Mouse (Mus musculus) liver, adult 2 months (tissue): ENCODE results near the gene Gm45062. TPM values are rescaled to one million over a fixed set of nuclear protein-coding genes. Genes with fewer than 3 reads are reported as not detected.
A peak's percentile ranks its signal among the peaks of the same experiment; 100 is the strongest.

Source experiments
- DNase-seq: peaks from one replicate; pipeline ENCODE4 v3.0.0-alpha.2; 2011; ENCODE audit warnings: low read depth, low spot score; ENCODE audit errors: extremely low read depth
- H3K27ac ChIP-seq: fragments of 200-500 bp; replicated peaks from 2 replicates; pipeline ENCODE4 v1.5.1; 2012; ENCODE audit warnings: low read depth, mild to moderate bottlenecking, control low read depth, inconsistent platforms, low read length; ENCODE audit not compliant: insufficient read depth
- H3K27me3 ChIP-seq: fragments of 200-500 bp; 2 replicates; pipeline ENCODE4 v1.6.1; 2012; ENCODE audit warnings: mild to moderate bottlenecking, moderate library complexity, low read length, inconsistent platforms; ENCODE audit not compliant: control insufficient read depth, insufficient read depth
- H3K36me3 ChIP-seq: fragments of 200-500 bp; 2 replicates; pipeline ENCODE4 v1.6.1; 2012; ENCODE audit warnings: low read length, inconsistent platforms; ENCODE audit not compliant: control insufficient read depth, insufficient read depth
- H3K4me1 ChIP-seq: fragments of 200-500 bp; 2 replicates; pipeline ENCODE4 v1.6.1; 2011; ENCODE audit warnings: low read length; ENCODE audit not compliant: control insufficient read depth, insufficient read depth
- H3K4me3 ChIP-seq: fragments of 200-500 bp; 2 replicates; pipeline ENCODE4 v1.5.1; 2011; ENCODE audit warnings: low read depth, mild to moderate bottlenecking, control low read depth, low read length, moderate library complexity; ENCODE audit not compliant: insufficient read depth
- H3K79me2 ChIP-seq: fragments of 200-500 bp; 2 replicates; pipeline ENCODE4 v1.6.1; 2012; ENCODE audit warnings: inconsistent platforms, mild to moderate bottlenecking, low read length, moderate library complexity; ENCODE audit not compliant: control insufficient read depth, insufficient read depth
- H3K9ac ChIP-seq: fragments of 200-500 bp; 2 replicates; pipeline ENCODE4 v1.6.1; 2012; ENCODE audit warnings: low read depth, mild to moderate bottlenecking, control low read depth, inconsistent platforms, low read length
- CTCF ChIP-seq: fragments of 200-500 bp; IDR thresholded peaks from 2 replicates; pipeline ENCODE4 v1.5.1; 2011; ENCODE audit warnings: low read depth, low read length, control low read depth
- POLR2A ChIP-seq: fragments of 200-500 bp; IDR thresholded peaks from 2 replicates; pipeline ENCODE4 v1.6.1; 2011; ENCODE audit warnings: low read length, control low read depth; ENCODE audit not compliant: insufficient read depth; ENCODE audit errors: extremely low read depth
- WGBS: fragments of 180-500 bp; shearing (Covaris S2); methylation state at CpG from one replicate; pipeline ENCODE4 v1.1.7; 2018; 5-methylcytosine and 5-hydroxymethylcytosine counted together
- polyA plus RNA-seq: library from polyadenylated mRNA; depleted of rRNA; stranded (reverse); fragments of >200 nt; gene quantifications from 2 replicates; pipeline ENCODE4 v1.2.3, GENCODE M21; 2012
- total RNA-seq: library from RNA; depleted of rRNA; stranded (reverse); fragments of >200 nt; gene quantifications from 2 replicates; pipeline ENCODE4 v1.2.3, GENCODE M21; 2014

Gene Gm45062
- total and polyA plus RNA-seq, 2 experiments = 0.70 to 2.0 TPM

DNA sequence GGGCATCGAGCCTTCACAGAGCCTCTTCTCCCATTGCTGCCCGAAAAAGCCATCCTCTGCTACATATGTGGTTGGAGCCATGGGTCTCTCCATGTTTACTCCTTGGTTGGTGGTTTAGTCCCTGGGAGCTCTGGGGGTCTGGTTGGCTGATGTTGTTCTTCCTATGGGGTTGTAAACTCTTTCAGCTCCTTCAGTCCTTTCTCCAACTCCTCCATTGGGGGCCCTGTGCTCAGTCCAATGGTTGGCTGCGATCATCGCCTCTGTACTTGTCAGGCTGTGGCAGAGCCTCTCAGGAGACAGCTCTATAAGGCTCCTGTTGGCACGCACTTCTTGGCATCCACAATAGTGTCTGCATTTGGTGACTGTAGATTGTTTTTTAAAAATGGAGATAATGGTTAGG lies 285.6 kb downstream of the Gm45062 start:
- H3K27me3 ChIP-seq = no peaks in the 10 kb centered on the region
- no peak overlapping the region for H3K27ac ChIP-seq
- H3K9ac ChIP-seq = no peak overlapping the region
- no peak overlapping the region for H3K4me3 ChIP-seq
- 97% methylated on average over 5 of the region's 5 CpGs for WGBS
- TF ChIP-seq CTCF = no peak
- no peak for TF ChIP-seq POLR2A
- no peaks in the 10 kb centered on the region for H3K36me3 ChIP-seq
- no peak for DNase-seq
- H3K4me1 ChIP-seq = no peaks in the 10 kb centered on the region
- H3K79me2 ChIP-seq = no peaks in the 10 kb centered on the region

DNA sequence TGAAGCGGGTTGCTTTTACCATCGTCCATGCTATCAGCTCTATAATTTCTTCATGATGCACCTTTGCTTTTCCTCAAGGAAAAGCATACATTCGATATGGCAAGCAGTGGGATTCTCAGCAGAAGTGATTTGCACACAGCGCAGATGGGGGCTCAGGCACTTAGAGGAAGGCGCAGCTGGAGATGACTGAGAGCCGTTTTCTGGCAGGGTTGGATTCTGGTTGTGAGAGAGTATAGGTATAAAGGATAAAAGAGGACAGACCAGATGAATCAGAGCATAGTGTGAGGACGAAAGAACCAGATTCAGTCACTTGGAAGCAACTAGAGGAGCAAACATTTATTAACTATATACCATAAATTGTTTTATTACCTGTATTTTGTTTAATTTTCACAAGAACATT lies 286.5 kb downstream of the Gm45062 start:
- DNase-seq = no peak
- Histone ChIP-seq H3K4me1 (no peaks in the 10 kb centered on the region), H3K27ac (no peak overlapping the region), H3K9ac (no peak overlapping the region), H3K4me3 (no peak overlapping the region), H3K36me3 (no peaks in the 10 kb centered on the region; the same call in 1 of the 2 replicates), H3K79me2 (no peaks in the 10 kb centered on the region), H3K27me3 (no peaks in the 10 kb centered on the region)
- TF ChIP-seq CTCF (no peak), POLR2A (no peak)
- WGBS = 94% methylated on average over 7 of the region's 7 CpGs

DNA sequence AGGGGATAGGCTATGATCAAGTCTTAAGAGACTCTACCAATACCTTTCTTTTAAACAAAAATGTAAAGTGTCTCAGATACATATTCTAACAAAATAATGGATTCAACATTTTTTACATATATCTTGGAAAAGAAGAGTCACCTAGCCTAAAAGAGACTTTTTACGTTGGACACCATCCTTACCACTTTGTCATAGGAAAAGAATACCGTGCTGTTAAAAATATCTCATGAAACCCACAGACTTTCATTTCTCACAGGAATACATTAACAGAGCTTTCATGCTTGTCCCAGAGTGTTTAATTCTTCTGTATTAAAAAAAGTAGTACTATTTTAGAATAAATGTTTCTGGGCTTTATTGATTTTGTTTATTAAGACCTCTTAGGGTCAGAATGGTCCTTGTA lies 291.9 kb downstream of the Gm45062 start:
- TF ChIP-seq CTCF (no peak), POLR2A (no peak)
- no peaks in the 10 kb centered on the region for H3K4me1 ChIP-seq
- WGBS = 95% methylated on average over 2 of the region's 2 CpGs
- no peak overlapping the region for H3K9ac ChIP-seq
- H3K79me2 ChIP-seq = no peaks in the 10 kb centered on the region
- no peak overlapping the region for H3K27ac ChIP-seq
- no peak overlapping the region for H3K4me3 ChIP-seq
- no peaks in the 10 kb centered on the region for H3K27me3 ChIP-seq
- no peak for DNase-seq
- no peaks in the 10 kb centered on the region; the same call in 1 of the 2 replicates for H3K36me3 ChIP-seq

DNA sequence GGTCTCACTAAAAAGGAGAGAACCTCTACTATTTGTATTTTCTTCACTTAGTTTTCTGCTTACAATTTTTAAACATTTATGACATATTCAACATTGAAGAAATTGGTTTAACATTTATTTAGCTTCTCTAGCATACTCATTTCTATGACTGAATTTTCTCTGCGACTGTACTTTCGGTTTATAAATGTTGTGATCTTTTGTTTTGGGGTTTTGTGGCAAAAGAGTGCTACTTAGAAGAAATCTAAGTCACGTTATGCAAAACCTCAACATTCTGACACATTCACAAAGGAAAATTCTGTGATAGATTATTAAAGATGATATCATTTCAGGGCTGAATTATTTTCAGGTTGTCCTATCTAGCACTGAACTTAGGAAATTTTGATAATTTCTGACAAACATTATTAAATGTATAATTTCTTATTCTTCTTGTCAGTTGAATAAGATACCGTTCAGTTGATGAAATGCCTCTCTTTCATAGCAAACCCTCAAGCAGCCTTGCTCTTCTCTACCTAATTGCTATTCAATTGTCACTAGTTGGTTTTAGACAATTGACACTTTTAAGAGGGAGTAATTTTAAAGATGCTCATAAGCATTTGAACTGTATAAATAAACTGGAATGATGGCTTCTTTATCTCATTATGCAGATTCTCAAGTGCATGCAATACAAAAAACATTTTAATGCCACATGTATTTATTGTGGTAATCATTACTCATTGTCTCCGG lies 297.8 kb downstream of the Gm45062 start:
- no peak for DNase-seq
- H3K4me3 ChIP-seq = no peak overlapping the region
- 0 out of 2 replicates have a peak, but pooled peaks cover 1% of the 10 kb centered on the region for H3K4me1 ChIP-seq
- peaks cover 3% of the 10 kb centered on the region for H3K36me3 ChIP-seq
- H3K27me3 ChIP-seq = no peaks in the 10 kb centered on the region
- no peak overlapping the region for H3K27ac ChIP-seq
- no peak overlapping the region for H3K9ac ChIP-seq
- TF ChIP-seq CTCF (no peak), POLR2A (no peak)
- no peaks in the 10 kb centered on the region for H3K79me2 ChIP-seq
- WGBS = 95% methylated on average over 5 of the region's 5 CpGs

DNA sequence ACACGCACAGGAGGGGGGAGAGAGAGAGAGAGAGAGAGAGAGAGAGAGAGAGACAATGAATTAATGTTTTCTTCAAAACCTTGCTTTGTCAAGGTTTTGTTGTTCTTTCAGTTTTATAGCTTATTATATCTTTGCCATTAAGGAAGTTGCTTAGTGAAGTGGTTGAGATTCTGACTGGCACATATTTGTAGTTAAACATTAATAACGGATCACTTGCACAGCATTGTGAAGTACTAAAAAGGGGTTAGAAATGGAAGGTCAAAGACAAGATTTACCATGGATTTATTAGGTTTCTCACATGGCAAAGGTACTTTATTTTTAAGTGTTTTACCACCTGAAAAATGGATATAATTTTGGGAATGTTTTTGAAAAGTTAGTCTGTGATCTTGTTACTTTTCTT lies 301.4 kb downstream of the Gm45062 start:
- Histone ChIP-seq H3K27ac (no peak overlapping the region), H3K79me2 (no peaks in the 10 kb centered on the region), H3K27me3 (no peaks in the 10 kb centered on the region), H3K36me3 (peaks cover 3% of the 10 kb centered on the region), H3K9ac (no peak overlapping the region), H3K4me1 (0 out of 2 replicates have a peak, but pooled peaks cover 1% of the 10 kb centered on the region), H3K4me3 (no peak overlapping the region)
- WGBS = 72% methylated on average over 2 of the region's 2 CpGs
- TF ChIP-seq CTCF (no peak), POLR2A (no peak)
- DNase-seq = peak; percentile 47

DNA sequence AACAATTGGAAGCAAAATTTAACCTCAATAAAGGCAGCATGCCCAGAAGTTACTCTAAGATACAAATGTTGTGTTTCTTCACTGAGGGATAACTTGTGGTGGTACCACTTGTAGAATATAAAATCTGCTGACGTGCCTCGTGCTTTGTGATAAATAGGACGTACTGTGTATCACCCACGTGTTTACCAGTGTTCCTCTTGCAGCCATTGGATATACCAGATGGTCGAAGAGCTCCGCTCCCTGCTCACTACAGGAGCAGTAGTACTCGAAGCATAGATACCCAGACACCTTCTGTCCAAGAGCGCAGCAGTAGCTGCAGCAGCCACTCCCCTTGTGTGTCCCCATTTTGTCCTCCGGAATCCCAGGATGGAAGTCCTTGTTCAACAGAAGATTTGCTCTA lies 323.1 kb downstream of the Gm45062 start:
- 95% methylated on average over 9 of the region's 9 CpGs for WGBS
- no peak for TF ChIP-seq POLR2A
- no peak for TF ChIP-seq CTCF

More for the DNA sequence above, 323.1 kb downstream of the Gm45062 start:
- H3K9ac ChIP-seq = no peak overlapping the region
- no peaks in the 10 kb centered on the region for H3K79me2 ChIP-seq
- no peak overlapping the region for H3K27ac ChIP-seq
- no peak for DNase-seq
- no peaks in the 10 kb centered on the region for H3K27me3 ChIP-seq
- no peaks in the 10 kb centered on the region for H3K4me1 ChIP-seq
- peaks cover 11% of the 10 kb centered on the region for H3K36me3 ChIP-seq
- no peak overlapping the region for H3K4me3 ChIP-seq
